Mouse (Mus musculus) frontal cortex, adult (tissue): Measurements from ENCODE around the gene Fzr1.

Experiments
- ATAC-seq: cut with Nextera tagmentation; 2 replicates; pipeline ENCODE4 v1.9.2; 2017; ENCODE audit warnings: mild to moderate bottlenecking, moderate library complexity, mixed read lengths; ENCODE audit not compliant: low TSS enrichment

Gene Fzr1

GRCm38 (mm10) chr10:81402227-81402765 is 24.0 kb upstream of the Fzr1 start:
- ATAC-seq = no peak

- peak; percentile 35 for ATAC-seq
Observed at GRCm38 (mm10) chr10:81401521-81402226, 23.4 kb upstream of the Fzr1 start.

DNA sequence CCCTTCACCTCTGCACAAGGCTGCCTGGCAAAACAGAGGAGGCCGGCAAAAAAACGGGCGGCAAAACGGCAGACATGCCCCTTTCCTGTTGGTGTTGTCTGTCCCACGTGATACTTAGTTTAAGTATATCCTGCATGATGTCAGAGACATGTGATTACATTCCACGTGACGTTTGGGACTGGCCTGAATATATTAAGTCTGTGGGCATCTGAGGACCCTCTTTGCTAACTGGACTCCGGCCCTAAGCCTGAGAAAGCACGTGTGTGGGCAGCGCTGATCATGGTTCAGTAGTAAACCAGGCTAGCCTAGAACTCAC is 22.8 kb upstream of the Fzr1 start:
- peak; percentile 14 for ATAC-seq

GRCm38 (mm10) chr10:81400371-81401204 is 22.3 kb upstream of the Fzr1 start:
- ATAC-seq = no peak

- no peak for ATAC-seq
Observed at GRCm38 (mm10) chr10:81399798-81400308, 21.5 kb upstream of the Fzr1 start.

- ATAC-seq = no peak
Observed at GRCm38 (mm10) chr10:81399296-81399695, 21.0 kb upstream of the Fzr1 start.

DNA sequence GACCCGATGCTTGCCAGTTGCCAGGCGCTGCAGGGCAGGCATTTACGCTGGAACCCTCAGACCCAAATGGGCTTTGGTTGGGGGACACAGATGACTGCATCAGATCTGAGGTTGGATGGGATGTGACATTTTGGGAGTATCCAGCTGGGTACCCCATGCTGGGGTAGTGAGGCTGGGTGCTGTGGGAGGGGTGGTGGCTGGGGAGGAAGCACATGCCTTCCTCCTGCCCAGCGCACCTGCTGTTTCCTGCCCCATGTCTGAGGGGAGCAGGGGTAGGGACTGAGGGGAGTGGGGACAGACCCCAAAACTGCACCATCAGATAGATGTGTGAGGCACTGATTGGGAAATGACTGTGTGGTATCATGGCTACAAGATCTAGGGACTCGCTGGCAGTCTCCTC is 18.4 kb upstream of the Fzr1 start:
- no peak for ATAC-seq

GRCm38 (mm10) chr10:81395865-81396264 is 17.5 kb upstream of the Fzr1 start:
- ATAC-seq = no peak

- ATAC-seq = no peak
Observed at GRCm38 (mm10) chr10:81395127-81395526, 16.8 kb upstream of the Fzr1 start.

DNA sequence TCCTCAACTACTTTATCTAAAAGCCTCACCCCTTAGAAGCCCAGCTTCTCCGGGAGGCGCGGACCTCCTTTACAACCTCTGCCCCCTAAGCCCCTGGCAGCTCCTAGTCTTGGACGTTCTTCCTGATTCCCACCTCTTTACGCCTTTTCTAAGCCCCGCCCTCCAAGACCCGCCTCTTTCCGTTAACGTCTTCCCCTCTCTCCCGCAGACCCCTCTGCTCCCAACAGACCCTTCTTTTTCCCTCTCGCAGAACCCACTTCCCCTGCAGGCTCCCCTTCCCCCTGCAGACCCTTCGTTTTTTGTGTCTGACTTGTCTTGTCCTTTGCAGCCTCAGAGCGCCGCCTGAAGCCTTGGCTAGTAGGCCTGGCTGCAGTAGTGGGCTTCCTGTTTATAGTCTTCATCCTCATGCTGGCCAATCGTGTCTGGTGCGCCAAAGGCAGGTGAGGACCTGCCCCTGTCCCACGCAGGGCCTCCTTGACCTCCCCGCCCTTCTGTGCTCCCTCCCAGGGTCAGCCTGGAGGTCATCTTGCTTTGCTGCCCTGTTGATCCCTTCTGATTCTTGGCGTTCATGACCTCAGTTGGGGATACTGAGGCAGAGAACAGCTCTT is 15.2 kb upstream of the Fzr1 start:
- ATAC-seq = no peak

DNA sequence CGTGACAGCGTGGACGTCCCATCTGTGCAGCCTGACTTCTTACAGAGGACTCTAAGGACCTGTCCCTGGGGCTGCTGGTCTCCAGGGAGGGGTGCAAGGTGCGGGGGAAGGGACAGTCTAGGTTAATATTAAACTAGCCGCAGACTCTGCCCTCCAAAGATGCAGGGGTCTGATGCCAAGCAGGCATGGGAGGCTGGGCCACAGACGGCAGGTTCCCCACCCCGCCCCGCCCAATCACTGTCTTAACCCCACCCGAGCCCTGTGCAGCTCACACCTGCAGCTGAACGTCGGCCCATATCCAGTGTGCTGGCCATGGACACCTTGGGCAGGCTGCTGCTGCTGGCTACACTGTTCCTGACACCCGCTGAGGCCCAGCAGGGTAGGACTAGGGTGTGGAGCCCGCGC is 14.5 kb upstream of the Fzr1 start, which contains the start of gene Smim24:
Gene Smim24, plus strand, starts transcription at position 271 of the 405 bp plus-strand sequence.
- ATAC-seq = no peak

GRCm38 (mm10) chr10:81392270-81392669 is 14.0 kb upstream of the Fzr1 start:
- ATAC-seq = no peak

GRCm38 (mm10) chr10:81390678-81390965 is 12.3 kb upstream of the Fzr1 start:
- ATAC-seq = no peak

DNA sequence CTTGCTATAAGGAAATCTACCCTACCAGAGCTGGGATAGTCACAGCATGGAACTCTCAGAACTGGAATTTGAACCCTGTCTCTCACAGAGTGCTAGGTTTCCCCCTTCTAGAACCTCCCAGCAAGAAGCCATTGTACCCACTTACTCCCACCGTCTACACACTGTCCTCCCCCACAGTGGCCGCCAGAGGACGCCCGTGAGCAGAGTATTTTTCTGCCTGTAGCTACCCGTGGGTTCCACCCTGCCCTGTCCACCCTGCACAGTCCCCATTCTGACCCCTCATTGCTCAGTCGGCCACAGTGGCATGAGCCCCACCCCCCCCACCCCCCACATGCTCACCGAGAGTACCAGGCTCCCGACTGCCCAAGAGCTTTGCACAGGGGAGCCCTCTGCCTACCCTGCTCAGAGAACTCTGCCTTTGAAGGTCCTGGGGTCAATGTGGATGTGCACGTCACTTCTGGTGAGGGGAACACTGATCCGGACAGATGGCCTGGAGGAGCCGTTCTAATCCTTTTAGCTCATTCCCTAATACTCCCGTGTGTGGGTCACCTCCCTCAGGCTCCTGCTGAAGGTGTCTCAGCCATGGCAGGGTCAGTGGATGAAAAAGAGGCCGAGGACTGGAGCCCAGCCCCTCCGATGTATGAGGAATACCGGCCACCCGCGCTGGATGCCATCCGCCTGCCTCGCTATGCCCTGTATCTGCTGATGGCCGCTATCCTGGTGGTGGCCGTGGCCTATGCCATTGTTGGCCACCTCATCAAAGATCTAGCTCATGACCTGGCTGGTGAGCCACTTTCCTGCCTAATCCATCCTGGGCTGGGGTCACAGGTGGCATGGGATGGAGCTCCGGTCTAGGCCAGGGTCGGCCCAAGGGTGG is 11.7 kb upstream of the Fzr1 start:
- peak; percentile 48 for ATAC-seq

DNA sequence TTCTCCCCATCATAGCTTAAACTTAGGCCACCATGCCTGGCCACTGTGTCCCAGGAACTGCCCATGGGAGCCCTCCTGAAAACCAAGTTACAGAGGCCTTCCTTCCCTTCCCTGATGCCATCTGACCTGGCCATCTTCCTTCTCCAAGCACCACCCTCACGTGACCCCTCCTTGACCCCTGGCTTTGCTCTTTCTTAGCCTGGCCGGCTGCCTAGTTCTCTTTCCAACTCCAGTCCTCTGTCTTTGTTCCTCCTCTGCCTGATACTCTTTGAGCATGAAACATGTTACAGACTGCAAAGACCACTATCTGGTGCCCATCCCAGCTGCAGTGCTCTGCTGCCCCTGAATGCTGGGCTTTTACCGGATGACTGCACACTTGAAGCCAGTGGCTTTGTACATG is 11.1 kb upstream of the Fzr1 start:
- no peak for ATAC-seq

DNA sequence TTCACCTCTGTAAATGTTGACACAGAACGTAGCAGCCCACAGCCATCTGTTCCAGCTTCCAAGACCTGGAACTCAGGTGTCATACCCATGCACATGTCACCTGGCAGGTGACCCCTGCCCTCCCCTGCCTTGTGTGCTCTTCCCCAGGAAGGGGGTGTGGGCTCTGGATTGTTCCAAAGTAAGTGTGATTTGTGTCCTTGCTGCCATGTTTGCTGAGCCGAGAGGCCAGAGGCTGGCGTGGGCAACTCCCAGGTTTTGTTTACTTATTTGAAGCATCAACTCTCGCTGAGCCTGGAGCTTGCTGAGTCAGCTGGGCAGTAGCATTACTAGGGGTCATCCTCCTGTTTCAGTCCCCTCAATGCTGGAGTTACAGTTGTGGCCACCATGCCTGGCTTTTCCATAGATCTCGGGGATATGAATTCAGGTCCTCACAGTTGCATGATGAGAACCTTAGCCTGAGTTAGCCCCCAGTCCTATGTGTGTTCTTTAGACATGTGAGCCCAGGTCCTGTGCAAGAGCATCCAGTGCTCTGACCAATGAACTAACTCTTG is 10.3 kb upstream of the Fzr1 start, which contains the start of gene Gm48552:
Gene Gm48552, plus strand, starts transcription at position 501 of the 551 bp plus-strand sequence.
- no peak for ATAC-seq

- ATAC-seq = no peak
Observed at GRCm38 (mm10) chr10:81387716-81388115, 9.4 kb upstream of the Fzr1 start.

GRCm38 (mm10) chr10:81385603-81386306 is 7.4 kb upstream of the Fzr1 start:
- ATAC-seq = no peak

DNA sequence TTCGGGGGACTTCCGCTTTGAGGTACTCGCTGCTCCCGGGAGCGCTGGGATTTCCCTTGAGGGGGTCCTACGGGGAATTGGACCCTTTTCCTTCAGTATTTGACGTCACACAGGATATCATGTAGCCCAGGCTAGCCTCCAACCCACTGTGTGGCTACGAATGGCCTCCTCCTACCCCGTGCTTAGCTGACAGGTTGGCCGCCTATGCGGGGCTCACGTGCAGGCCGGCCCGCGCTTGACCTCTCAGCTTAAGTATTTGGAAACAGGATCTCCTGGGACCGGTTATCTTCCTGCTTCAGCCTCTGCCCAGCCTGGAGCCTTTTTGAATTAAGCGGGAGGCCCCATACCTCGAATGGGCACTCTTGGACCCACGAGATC is 6.3 kb upstream of the Fzr1 start:
- 0 out of 2 replicates have a peak, but pooled peaks have one; percentile 0 for ATAC-seq

DNA sequence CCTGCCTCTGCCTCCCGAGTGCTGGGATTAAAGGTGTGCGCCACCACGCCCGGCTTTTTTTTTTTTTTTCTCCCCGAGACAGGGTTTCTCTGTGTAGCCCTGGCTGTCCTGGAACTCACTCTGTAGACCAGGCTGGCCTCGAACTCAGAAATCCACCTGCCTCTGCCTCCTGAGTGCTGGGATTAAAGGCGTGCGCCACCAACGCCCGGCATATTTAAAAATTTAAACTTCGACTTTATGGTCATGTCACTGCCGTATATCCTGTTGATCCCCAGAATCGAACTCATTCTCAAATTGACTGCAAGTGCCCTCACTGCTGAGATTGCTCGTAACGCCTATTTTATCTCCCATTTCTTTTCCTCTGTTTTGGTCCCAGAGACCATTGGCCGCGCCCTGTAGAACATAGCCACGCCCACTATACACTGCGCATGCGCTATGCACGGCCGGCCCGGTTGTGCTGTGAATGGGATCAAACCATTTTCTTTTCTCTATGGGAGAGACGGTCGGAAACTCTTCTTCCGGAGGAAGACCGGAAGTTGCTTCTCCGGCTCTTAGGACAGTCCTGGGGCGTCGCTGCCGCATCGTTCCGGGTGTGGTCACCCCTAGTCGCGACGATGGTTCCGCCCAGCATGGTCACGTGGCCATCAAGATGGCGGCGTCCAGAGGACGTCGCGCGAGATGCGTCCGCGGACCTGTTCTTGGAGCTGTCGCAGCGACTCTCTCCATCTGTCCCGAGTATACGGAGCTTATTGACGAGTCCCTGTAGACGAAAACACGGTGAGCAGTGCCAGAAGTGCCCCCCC is 5.7 kb upstream of the Fzr1 start, which contains the start of the genes Dohh and Gm48551:
Gene Dohh, plus strand, starts transcription at position 627 of the 803 bp plus-strand sequence.
Gene Gm48551, plus strand, starts transcription at position 665 of the 803 bp plus-strand sequence.
- ATAC-seq = peak; percentile 96
